Mouse (Mus musculus): Measurements from ENCODE around the gene Psmd5. TPM values are rescaled to one million over a fixed set of nuclear protein-coding genes. Genes with fewer than 3 reads are reported as not detected.
"Not testable (repeated sequence)": the region's sequence is repeated elsewhere in the genome, so short reads cannot be mapped to it uniquely, and the experiment has no call there.

Psmd5 gene
- total RNA-seq, 4 experiments from 2014 or later = 11.0 to 18.6 (median 15.5) TPM

DNA sequence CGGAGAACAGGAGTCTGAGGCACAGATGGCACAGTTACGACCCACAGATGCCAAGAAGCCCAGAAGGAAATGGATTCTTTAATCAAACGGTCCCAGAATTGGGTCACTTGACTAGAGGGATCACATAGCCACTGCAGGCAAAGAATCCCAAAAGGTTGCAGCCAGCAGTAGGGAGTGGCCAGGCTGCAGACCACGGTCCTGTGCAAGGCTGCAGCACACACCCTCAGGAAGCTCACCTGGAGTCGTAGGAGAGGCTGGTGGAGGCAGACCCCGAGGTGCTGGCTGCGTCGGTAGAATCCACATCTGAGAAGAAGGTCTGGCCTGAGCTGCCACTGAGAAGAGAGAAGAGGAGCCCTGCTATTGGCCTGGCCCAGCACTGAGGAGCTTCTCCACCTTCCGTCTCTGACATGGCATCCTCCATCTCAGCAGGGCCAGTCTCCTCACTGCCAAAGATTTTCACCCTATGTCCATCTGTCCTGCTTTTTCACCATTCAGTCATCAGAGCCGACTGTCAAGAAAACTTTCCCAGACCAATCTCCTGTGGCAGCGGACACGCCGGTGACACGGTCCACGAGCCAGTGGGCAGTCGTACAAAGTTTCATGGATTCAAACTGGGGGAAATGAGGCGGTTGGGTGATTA lies 22.2 kb upstream of the Psmd5 start:
- DNase-seq (ENCODE audit: low spot score in 2 of 2) = no peak

DNA sequence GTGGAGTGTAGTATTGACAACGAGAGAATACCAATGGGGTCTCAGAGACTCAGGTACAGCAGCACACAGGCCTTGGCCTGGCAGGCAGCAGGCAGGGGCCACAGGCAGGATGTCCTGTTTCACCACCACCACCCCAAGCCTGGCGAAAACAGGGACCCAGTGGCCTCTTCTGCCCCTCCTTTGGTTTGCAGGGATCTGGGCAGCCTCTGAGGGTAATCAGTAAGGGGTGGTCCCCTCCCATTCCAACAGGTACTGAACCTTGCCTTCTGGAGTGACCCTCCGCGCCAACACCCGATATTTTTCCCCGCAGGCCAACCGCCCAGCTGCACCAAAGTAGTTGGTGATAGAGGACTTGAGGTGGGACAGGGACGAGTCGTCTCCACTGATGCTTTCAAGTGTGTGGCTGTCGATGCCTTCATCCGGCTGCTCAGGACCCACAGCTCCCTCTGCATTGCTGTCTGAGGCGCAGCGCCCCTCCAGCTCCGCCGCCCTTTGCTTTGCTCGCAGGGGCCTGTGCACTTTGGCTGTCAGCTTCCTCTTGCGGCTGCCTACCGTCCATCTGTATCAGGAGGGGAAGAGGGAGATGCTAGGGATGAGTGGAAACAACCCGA lies 20.8 kb upstream of the Psmd5 start:
- DNase-seq (ENCODE audit: low spot score in 2 of 2) = no peak

DNA sequence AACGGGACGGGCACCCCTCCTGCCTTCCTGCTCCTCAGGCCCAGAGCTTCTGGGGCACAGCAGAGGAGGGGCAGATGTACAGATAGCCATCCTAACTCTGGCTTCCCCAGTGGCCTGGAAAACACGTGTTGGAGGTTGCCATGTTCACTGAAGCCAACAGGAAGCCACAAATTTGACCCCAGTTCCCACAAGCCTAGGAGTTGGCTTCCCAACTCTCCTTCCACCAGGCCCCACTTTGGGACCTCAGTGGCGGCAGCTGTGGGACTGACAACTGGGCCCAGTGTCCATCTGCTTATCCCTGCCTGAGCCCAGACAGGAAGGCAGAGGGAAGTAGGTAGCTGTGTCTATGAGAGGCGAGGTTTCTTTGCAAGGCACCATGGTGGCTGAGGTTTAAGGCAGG lies 19.2 kb upstream of the Psmd5 start:
- no peak for DNase-seq (ENCODE audit: low spot score in 2 of 2)

DNA sequence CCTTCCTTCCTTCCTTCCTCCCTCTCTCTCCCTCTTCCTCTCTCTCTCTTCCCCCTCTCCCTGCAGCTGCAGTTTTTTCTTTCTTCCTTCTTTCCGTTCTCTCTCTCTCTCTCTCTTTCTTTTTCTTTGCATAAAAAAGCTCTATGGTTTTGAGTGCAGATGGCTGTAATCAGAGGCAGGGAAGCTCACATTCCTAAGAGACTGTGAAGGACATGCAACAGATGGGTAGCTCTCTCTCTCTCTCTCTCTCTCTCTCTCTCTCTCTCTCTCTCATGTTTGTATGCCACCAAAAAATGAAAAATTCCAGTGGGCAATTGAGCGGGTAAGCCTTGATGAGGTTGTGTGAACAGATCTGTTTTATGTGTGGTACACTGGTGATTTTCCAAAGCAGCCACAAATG lies 9.4 kb upstream of the Psmd5 start:
- no peak for DNase-seq (ENCODE audit: low spot score in 2 of 2)

DNA sequence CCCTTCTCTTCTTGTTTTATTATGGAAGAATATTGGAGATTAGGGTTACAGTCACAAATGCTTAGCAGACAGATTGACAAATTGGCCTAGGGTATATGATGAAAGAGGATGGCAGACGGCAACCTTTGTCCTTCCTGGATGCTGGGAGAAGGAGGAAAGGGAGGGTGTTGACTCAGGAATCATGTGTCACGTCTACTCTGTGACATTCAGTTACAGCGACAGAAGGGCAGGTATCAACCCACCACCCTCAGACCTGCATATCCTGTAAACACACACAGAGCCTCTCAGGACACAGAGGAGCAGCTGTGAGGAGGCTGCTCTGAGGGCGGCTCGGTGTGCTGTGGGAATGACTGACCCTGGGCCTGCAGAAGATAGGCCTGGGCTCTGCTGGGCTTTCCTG lies 8.4 kb upstream of the Psmd5 start:
- DNase-seq (ENCODE audit: low spot score in 2 of 2) = no peak

DNA sequence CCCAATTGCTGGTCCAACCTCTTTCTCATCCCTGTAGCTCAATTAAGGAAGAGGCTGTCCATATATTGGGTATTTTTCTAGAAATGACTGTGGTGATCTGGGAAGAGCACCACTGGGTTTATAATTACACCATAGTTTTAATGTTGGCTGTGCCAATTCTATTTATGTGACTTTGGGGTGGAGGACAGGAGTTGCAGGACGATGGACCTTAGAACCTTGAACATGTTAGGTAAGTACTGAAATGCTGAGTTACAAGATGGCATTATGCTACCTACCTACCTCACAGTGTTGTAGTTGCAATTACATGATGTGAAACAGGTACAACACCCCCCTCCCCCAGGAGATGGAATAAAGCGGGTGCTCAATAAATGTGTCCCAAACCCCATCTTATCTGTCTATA lies 8.0 kb upstream of the Psmd5 start:
- no peak for DNase-seq (ENCODE audit: low spot score in 2 of 2)

DNA sequence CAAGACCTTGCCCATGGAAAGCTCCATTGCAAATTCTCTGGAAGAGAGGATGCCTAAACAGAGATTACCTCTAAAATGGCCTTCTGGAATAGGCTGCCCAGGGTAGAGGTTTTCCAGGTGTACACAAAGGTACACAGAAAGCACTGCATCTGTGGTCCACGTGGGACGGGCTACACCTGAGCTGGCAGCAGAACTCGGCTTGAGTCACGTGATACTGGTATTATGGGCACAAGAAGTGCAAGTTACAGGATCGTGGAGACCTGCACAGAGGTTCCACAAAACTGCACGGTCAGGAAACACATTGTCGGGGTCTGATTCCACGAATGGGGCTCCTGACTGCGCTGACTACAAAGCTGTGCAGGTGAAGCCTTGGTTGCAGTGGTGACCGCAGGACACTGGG lies 5.3 kb upstream of the Psmd5 start:
- no peak for DNase-seq (ENCODE audit: low spot score in 2 of 2)

DNA sequence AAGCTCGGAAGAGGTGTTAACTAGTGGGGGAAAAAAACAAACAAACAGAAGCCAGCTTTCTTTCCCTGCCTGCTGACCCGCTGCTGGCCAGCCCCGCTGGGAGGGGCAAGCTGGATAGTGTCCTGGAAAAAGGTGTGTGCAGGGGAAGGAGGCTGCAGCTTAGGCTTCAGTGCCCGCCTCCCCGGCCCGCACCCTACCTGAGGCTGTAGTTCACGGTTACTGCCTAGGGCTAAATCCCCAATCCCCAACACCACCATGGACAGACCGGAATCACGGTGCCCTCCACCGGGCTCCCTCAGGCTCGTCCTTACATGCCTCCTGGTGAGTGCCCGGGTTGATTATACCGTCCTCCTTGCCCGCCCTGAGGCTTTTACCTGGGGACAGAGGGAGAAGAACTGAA lies 497 bp downstream of the Psmd5 start, which contains the start of gene Cutal:
TSS of gene Cutal (plus strand) at position 126 of the 400 bp plus-strand sequence.
- DNase-seq (ENCODE audit: low spot score in 2 of 2) = no peak

DNA sequence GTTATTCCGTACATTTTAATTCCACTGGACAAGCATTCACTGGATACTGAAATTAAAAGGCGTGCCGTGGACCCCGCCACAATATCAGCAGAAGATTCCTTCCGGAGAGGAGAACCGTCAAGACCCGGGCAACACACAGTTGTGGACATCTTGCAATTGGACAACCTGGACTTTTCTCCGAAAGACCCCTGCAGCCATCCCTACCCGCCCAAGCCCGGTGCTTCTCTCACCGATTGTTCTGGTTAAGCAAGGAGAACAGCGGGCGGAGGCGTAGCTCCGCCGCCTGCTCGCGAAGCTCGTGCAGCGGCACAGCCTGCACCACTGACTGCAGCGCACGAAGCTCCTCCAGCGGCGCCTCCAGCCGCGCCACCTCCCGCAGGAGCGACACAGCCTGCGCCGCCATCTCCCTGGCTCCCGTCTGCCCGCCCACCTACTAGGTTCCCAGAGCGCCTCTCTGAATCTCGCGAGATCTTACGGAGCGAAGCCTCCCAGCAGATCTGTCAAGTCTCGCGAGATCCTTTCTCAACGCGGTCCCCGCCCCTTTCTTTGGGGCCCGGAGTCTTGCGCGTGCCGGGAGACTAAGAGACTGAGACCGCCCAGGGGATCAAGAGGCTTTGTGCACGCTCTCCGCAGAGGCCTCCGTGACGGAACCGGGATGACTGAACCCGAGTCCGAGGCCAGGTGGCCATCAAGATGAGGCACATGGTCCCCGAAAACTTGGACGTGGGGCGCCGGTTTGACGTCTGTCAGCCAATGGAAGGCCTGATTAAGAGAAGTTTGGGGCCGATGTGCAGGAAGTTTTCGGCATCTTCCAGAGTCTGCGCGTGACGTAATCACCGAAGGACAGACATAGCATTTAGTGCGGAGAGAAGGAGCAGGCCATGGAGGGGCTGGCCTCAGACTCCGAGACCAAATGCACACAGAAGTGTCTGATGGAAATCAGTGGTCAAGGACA lies 4.0 kb downstream of the Psmd5 start:
- peak; percentile 88 to 91 for DNase-seq (ENCODE audit: low spot score in 2 of 2)

DNA sequence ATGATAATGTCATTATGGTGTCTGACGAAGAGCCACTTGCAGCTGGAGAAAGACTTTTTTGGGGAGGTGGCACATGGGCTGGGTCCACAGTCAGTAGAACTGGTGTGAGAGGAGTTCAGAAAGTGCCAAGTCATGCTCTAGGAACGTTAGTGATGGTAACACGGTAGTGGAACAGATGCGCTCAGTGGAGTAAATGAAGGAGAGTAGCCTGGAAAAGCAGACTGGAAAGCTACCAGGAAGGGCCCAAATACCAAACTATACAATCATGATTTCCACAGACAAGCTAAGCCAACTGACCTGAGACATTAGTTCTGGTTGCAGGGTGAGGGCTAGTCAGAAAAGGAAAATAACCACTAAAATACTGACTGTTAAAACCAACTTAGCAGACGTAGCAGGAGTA lies 5.1 kb downstream of the Psmd5 start:
- DNase-seq (ENCODE audit: low spot score in 2 of 2) = no peak

DNA sequence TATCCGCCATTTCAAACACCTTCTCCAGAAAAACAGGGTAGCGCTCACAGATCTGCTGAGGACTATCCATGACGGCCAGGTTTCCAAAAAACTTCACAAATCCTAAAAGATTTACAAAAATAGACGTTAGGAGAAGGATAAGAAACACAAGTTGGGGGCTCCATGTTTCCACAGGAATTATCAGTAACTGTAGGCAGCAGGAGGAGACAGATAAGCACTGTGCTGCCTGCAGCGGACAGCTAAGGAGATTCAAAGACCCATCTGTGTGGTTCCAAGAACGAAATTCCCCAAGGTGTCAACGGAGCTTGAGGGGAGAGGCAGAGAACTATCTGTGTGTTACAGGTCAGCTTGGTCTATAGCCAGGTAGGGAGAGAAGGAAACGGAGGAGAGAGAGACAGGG lies 17.0 kb downstream of the Psmd5 start:
- no peak for DNase-seq (ENCODE audit: low spot score in 2 of 2)

DNA sequence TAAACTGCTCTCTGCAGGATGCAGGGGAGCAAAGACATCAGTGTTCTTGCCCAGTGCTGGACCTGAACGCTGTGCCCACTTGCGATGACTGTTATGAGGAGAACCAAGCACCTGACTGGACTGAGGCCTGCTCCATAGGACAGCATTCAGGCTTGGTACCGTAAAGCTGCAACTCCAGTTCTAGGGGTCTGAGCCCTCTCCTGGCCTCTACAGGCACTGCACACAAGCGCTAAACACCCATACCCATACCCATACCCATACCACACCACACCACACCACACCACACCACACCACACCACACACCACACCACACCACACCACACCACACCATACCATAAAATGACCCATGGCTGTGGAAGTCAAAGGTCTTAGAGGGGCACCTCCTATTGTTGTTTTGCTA lies 19.5 kb downstream of the Psmd5 start:
- DNase-seq (ENCODE audit: low spot score in 2 of 2) = no peak

DNA sequence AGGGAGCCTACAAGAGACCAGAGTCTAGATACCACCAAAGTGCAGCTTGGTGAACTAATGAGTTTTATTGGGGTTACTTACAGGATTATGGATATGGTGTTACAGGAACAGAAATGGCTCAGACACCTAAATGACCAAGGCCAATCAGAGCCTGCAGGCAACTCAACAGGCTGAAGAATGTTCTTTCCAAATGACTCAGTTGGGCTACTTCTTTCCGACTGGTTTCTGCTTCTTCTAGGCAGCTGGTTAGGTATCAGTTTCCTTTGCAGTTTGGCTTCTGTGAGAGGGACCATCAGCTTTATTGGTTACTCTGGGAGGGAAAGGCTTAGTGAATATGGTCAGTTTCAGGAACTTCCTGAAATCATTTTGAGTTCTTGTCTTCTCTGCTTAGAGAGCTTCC lies 27.1 kb downstream of the Psmd5 start:
- DNase-seq (ENCODE audit: low spot score in 2 of 2) = no peak

DNA sequence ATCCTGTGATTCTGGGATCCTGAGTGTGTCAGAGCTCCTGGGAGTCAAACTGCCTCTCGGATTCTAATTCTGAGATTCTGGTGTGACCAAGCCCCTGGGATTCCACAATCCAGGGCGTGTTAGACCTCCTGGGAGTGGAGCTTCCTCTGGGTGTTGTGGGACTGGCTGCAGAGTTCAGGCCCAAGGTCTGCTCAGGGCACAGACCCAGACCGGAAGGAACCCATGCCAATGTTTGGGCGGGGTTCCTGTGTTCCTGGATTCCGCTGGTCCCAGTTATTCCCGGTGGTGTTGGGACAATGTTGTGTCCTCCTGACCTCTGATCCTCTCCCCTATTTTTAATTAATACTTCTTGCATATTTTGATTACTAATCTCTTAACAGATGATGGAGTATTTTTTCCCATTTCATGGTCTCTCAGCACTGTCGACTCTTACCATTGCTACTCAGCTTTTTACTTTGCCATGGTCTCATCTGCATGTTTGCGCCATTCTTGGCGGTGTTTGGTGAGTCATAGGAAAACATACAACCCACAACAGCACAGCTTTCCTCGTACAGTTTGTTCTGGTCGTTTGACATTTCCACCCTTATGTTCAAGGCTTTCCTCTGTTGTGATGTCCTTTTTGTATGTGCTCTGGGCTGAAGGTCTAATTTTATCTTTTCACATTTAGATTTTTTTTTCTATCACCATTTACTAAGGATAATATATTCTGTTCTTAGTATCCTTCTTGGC lies 31.4 kb downstream of the Psmd5 start:
- peak; percentile 16 to 25 for DNase-seq (ENCODE audit: low spot score in 2 of 2)

DNA sequence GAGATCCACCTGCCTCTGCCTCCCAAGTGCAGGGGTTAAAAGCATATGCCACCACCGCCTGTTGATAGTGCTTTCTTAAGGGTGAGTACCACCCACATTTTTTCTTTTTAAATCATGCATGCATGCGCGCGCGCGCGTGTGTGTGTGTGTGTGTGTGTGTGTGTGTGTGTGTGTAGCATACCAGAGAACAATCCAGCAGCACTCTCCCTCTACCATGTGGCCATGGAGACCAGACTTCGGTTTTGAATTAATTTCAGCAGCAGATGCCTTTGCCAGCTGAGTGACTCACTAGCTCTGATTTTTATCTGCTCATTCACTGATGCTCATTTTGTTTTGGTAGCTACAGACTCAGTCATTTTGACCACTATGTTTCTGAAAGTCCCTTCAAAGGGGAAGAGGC lies 33.1 kb downstream of the Psmd5 start:
- DNase-seq (ENCODE audit: low spot score in 2 of 2) = no peak

DNA sequence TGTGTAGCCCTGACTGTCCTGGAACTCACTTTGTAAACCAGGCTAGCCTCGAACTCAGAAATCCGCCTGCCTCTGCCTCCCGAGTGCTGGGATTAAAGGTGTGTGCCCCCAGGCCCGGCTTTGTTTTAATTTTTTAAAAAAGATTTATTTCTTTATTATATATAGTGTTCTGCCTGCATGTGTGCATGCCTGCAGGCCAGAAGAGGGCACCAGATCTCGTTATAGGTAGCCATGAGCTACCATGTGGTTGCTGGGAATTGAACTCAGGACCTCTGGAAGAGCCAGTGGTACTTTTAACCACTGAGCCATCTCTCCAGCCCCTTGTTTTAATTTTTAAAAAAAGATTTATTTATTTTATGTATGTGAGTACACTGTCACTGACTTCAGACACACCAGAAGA lies 34.6 kb downstream of the Psmd5 start:
- not testable (repeated sequence) for DNase-seq (ENCODE audit: low spot score in 2 of 2)

DNA sequence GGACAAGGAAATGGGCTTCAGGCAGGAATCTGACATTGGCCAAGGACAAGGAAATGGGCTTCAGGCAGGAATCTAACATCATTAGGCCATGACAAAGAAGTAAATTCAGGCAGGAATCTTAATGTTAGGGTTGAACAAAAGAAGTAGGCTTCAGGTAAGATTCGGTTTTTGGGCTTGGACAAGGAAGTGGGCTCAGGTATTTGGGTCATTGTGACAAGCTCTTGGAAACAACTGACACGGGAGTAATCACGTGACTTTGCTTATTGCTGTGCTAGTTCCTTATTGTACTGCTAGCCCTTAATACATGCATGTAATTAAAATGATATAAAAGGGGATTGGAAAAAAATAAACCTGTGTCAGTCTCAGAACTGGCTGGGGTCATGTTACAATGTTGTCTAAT lies 39.1 kb downstream of the Psmd5 start:
- DNase-seq (ENCODE audit: low spot score in 2 of 2) = no peak

DNA sequence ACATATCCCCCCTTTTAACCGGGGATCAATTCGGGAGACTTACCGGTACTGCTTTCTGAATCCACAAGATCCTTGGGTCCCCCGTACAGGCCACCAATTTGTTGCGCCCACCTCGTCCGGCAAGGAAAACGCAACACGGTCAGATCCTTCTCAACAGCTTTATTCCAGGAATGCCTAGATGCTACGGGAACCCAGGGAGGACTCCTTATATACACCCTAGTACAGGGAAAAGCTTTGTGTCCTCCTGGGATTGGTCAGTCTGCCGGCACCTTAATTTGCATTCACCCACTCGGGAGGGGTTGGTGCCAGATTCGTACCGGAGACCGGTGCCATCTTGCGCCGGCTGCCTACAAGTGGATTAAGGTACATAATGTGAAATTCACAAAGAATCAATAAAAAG lies 41.1 kb downstream of the Psmd5 start:
- no peak for DNase-seq (ENCODE audit: low spot score in 2 of 2)

DNA sequence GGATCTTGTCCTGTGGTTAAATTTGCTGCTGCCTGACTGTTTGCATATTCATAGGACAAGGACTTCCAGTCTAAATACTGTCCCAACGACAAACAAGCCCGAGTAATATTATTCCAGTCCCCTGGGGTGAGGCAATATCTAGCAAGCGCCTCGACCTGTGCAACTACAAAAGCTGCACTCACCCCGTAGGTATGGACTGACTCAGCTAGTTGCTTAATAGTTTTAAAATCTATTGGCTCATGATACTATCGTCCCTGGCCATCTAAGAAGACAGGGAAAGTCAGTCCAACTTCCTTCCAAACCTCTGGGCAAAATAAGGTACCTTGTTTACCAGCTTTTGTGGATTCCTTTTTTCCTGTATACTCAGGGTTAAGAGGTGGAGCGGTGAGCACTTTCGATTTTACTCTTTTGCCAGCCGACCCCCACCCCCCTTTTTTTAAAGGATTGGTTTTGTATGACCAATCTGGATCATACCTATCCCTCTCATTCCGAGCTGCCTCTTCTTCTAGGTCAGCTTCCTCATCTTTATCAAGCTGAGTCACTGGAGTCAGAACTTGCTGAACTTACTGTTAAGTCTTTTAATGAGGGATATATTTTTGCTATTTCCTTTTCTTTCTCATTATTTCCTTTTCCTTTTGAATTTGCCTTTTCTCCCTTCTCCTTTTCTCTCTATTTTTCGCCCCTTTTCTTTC lies 41.9 kb downstream of the Psmd5 start, which contains the start of gene Gm34653:
TSS of gene Gm34653 (plus strand) at position 242 of the 692 bp plus-strand sequence.
- not testable (repeated sequence) for DNase-seq (ENCODE audit: low spot score in 2 of 2)

DNA sequence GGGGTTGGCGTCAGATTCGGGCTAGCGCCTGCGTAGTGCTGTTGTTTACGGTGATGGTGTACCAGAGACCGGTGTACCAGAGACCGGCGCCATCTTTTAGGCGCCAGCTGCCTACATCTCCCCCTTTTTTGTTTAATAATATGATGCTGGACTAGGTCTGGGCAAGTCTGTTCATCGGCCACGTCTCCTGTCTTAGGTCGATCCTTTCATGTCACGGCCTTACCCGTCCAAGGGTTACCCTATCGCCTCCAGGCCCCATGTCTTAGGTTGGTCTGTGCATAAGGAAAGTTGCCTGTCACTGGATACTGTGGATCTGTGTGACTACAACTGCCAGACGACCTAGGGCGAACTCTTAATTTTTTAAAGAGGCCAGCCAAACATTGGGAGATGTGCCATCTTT lies 44.7 kb downstream of the Psmd5 start:
- not testable (repeated sequence) for DNase-seq (ENCODE audit: low spot score in 2 of 2)

DNA sequence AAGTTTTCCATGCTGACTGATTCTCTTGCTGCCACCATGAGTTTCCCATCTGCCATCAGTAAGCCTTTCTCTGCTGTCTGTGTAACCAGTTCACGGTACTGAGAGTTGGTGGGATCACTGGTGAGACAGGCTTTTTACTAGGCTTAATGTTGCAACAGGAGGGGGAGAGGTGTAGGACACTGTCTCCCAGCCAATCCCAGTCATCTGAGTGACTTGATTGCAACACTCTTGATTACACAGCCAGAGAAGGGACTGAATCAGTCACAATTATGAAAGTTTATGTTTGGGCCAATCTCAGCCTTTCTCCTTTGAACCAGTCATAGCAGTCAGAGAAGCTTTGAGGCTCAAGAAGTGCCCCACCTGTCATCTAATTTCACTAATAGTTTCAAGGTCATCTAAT lies 46.7 kb downstream of the Psmd5 start:
- DNase-seq (ENCODE audit: low spot score in 2 of 2) = no peak

All from gastrocnemius, adult 8-10 months (tissue).